Mouse (Mus musculus) gastrocnemius, postnatal 36 days (tissue): Measurements from ENCODE around the gene Angpt4. TPM values are rescaled to one million over a fixed set of nuclear protein-coding genes. Genes with fewer than 3 reads are reported as not detected.
A peak's percentile ranks its signal among the peaks of the same experiment; 100 is the strongest.

Experiments
- DNase-seq, 2 experiments: peaks; one replicate each; pipeline ENCODE4 v3.0.0; 2022
- intact Hi-C: fragments of 180-260 bp; cut with DNase I; formaldehyde crosslinking; loops from one replicate; pipeline ENCODE4 v1.15.1; 2025
- microRNA-seq, 2 experiments: library from miRNA; unstranded; fragments of <30 nt; microRNA quantifications; one replicate each; pipeline ENCODE4 v1.2.0; 2021
- total RNA-seq, 2 experiments: library from RNA; stranded (reverse); gene quantifications; 2 replicates each; pipeline ENCODE4 v1.2.3; 2021

The Angpt4 gene
- total RNA-seq, 2 experiments from 2014 or later: 0.10 to 0.15 TPM

GRCm38 (mm10) chr2:151977689-151978440 lies 66.9 kb downstream of the Angpt4 start:
- DNase-seq: peak; percentile 72 to 77
- intact Hi-C loops: no loop called here

- intact Hi-C loops: no loop called here
Measured at GRCm38 (mm10) chr2:151978494-151978893, 67.5 kb downstream of the Angpt4 start.

GRCm38 (mm10) chr2:151979470-151980354 lies 68.7 kb downstream of the Angpt4 start, which contains the start of gene Fam110a:
TSS of gene Fam110a (minus strand) at chr2:151980219.
- intact Hi-C loops: no loop called here
- peak; percentile 84 to 91 for DNase-seq

More at GRCm38 (mm10) chr2:151978494-151978893, 67.5 kb downstream of the Angpt4 start:
- DNase-seq: no peak

GRCm38 (mm10) chr2:151980355-151980693 lies 69.3 kb downstream of the Angpt4 start:
- no peak for DNase-seq
- intact Hi-C loops: no loop called here

GRCm38 (mm10) chr2:151981268-151981667 lies 70.3 kb downstream of the Angpt4 start:
- intact Hi-C loops: no loop called here
- DNase-seq: no peak

GRCm38 (mm10) chr2:151982476-151982875 lies 71.5 kb downstream of the Angpt4 start:
- intact Hi-C loops: no loop called here
- DNase-seq: no peak

GRCm38 (mm10) chr2:151984019-151984418 lies 73.0 kb downstream of the Angpt4 start:
- intact Hi-C loops: no loop called here
- DNase-seq: no peak

- intact Hi-C loops: no loop called here
- DNase-seq: no peak
Measured at GRCm38 (mm10) chr2:151985426-151986172, 74.6 kb downstream of the Angpt4 start.

- intact Hi-C loops: no loop called here
- no peak for DNase-seq
Measured at GRCm38 (mm10) chr2:151986958-151987357, 75.9 kb downstream of the Angpt4 start.

GRCm38 (mm10) chr2:151988978-151989377 lies 78.0 kb downstream of the Angpt4 start:
- intact Hi-C loops: no loop called here
- no peak for DNase-seq

GRCm38 (mm10) chr2:151990985-151991394 lies 80.0 kb downstream of the Angpt4 start:
- intact Hi-C loops: no loop called here
- DNase-seq: no peak

- no peak for DNase-seq
- intact Hi-C loops: no loop called here
Measured at GRCm38 (mm10) chr2:151991446-151991845, 80.4 kb downstream of the Angpt4 start.

- DNase-seq: peak; percentile 75 to 76
- intact Hi-C loops: loop anchor here (1.0 to 2.0 kb wide), 3 partner anchors 52 to 118 kb away; no protein-coding TSS in a partner anchor
Measured at GRCm38 (mm10) chr2:151994350-151995122, 83.5 kb downstream of the Angpt4 start.

Small RNA genes lying within 50 kb of the gene (microRNA-seq; reads per million reads assigned to microRNA genes)
- 0 reads per million in 2 experiments for gene Mir1953

Other genes starting within 250 kb of the Angpt4 start
- not detected for gene Rad21l, start 242.7 kb upstream of the Angpt4 start, total RNA-seq
- gene Tmem74b, start 209.2 kb upstream of the Angpt4 start, total RNA-seq: 1 to 10 TPM in 1 of 2 experiments, under 1 TPM in 1; 0.42 to 1.3 TPM
- 10 to 100 TPM; 17.0 to 19.9 TPM for gene Psmf1, start 167.0 kb upstream of the Angpt4 start, total RNA-seq
- not detected for gene Rspo4, start 68.3 kb upstream of the Angpt4 start, total RNA-seq
- gene Fam110a, start 69.0 kb downstream of the Angpt4 start, total RNA-seq: 1 to 10 TPM; 2.5 to 2.6 TPM
- under 1 TPM; 0.36 to 0.91 TPM for gene Slc52a3, start 85.3 kb downstream of the Angpt4 start, total RNA-seq
- not detected for gene Scrt2, start 170.3 kb downstream of the Angpt4 start, total RNA-seq
- 10 to 100 TPM; 21.3 to 21.5 TPM for gene Srxn1, start 194.3 kb downstream of the Angpt4 start, total RNA-seq
- gene Tcf15, start 232.4 kb downstream of the Angpt4 start, total RNA-seq: 10 to 100 TPM; 15.7 to 17.4 TPM